Mouse (Mus musculus): ENCODE data around the gene Asrgl1. TPM values are rescaled to one million over a fixed set of nuclear protein-coding genes. Genes with fewer than 3 reads are reported as not detected.
"Not testable (repeated sequence)": the region's sequence is repeated elsewhere in the genome, so short reads cannot be mapped to it uniquely, and the experiment has no call there.

Gene Asrgl1
- polyA plus RNA-seq, 2 experiments = 3.5 to 8.8 TPM

GRCm38 (mm10) chr19:9097441-9097840 lies 38.0 kb downstream of the Asrgl1 start:
- H3K27ac ChIP-seq = no peak overlapping the region
- H3K27me3 ChIP-seq (ENCODE audit: control insufficient read depth, insufficient read depth, low read length) = no peaks in the 10 kb centered on the region
- WGBS (ENCODE audit: insufficient replicate concordance) = 74% methylated on average over 13 of the region's 13 CpGs
- no peak overlapping the region for H3K9ac ChIP-seq (replicated peaks)
- H3K36me3 ChIP-seq (replicated peaks; ENCODE audit: control insufficient read depth, insufficient read depth, low read depth) = no peaks in the 10 kb centered on the region
- no peak overlapping the region for H3K4me3 ChIP-seq (ENCODE audit: insufficient read depth in 1 of 2, low read depth in 2 of 2, low read length in 2 of 2)
- no peak overlapping the region for H3K4me2 ChIP-seq (ENCODE audit: low read depth)
- TF ChIP-seq EP300 (IDR thresholded peaks at IDR 0.05; ENCODE audit: low read depth) = no peak
- TF ChIP-seq CTCF (IDR thresholded peaks at IDR 0.05; ENCODE audit: low read depth) = no peak
- no peak for ATAC-seq (ENCODE audit: insufficient read depth)
- H3K9me3 ChIP-seq (ENCODE audit: control insufficient read depth, low read length) = no peaks in the 10 kb centered on the region
- no peaks in the 10 kb centered on the region for H3K4me1 ChIP-seq (replicated peaks; ENCODE audit: control insufficient read depth in 2 of 2, insufficient read depth in 2 of 2, low read length in 1 of 2)
- no peak for DNase-seq (ENCODE audit: low read depth in 3 of 3, low spot score in 3 of 3)

- H3K27ac ChIP-seq = no peak overlapping the region
- ATAC-seq (ENCODE audit: insufficient read depth) (no peak), DNase-seq (ENCODE audit: low read depth in 3 of 3, low spot score in 3 of 3) (no peak)
- H3K9me3 ChIP-seq (ENCODE audit: control insufficient read depth, low read length) = no peaks in the 10 kb centered on the region
- no peak overlapping the region for H3K9ac ChIP-seq (replicated peaks)
- WGBS (ENCODE audit: insufficient replicate concordance) = 56% methylated on average over 5 of the region's 5 CpGs
- no peaks in the 10 kb centered on the region for H3K27me3 ChIP-seq (ENCODE audit: control insufficient read depth, insufficient read depth, low read length)
- no peaks in the 10 kb centered on the region for H3K36me3 ChIP-seq (replicated peaks; ENCODE audit: control insufficient read depth, insufficient read depth, low read depth)
- no peak overlapping the region for H3K4me2 ChIP-seq (ENCODE audit: low read depth)
- H3K4me3 ChIP-seq (ENCODE audit: insufficient read depth in 1 of 2, low read depth in 2 of 2, low read length in 2 of 2) = no peak overlapping the region
- no peaks in the 10 kb centered on the region for H3K4me1 ChIP-seq (replicated peaks; ENCODE audit: control insufficient read depth in 2 of 2, insufficient read depth in 2 of 2, low read length in 1 of 2)
- no peak for TF ChIP-seq EP300 (IDR thresholded peaks at IDR 0.05; ENCODE audit: low read depth)
- TF ChIP-seq CTCF (IDR thresholded peaks at IDR 0.05; ENCODE audit: low read depth) = no peak
Observed at GRCm38 (mm10) chr19:9095111-9095510, 40.3 kb downstream of the Asrgl1 start.

GRCm38 (mm10) chr19:9090709-9091108 lies 44.7 kb downstream of the Asrgl1 start:
- no peaks in the 10 kb centered on the region for H3K4me1 ChIP-seq (replicated peaks; ENCODE audit: control insufficient read depth in 2 of 2, insufficient read depth in 2 of 2, low read length in 1 of 2)
- H3K36me3 ChIP-seq (replicated peaks; ENCODE audit: control insufficient read depth, insufficient read depth, low read depth) = no peaks in the 10 kb centered on the region
- DNase-seq (ENCODE audit: low read depth in 3 of 3, low spot score in 3 of 3) = no peak
- no peaks in the 10 kb centered on the region for H3K27me3 ChIP-seq (ENCODE audit: control insufficient read depth, insufficient read depth, low read length)
- H3K27ac ChIP-seq = no peak overlapping the region
- no peak overlapping the region for H3K4me2 ChIP-seq (ENCODE audit: low read depth)
- no peak for TF ChIP-seq CTCF (IDR thresholded peaks at IDR 0.05; ENCODE audit: low read depth)
- no peak for TF ChIP-seq EP300 (IDR thresholded peaks at IDR 0.05; ENCODE audit: low read depth)
- WGBS (ENCODE audit: insufficient replicate concordance) = 31% methylated on average over 2 of the region's 2 CpGs
- no peak overlapping the region for H3K9ac ChIP-seq (replicated peaks)
- ATAC-seq (ENCODE audit: insufficient read depth) = no peak
- no peaks in the 10 kb centered on the region for H3K9me3 ChIP-seq (ENCODE audit: control insufficient read depth, low read length)
- no peak overlapping the region for H3K4me3 ChIP-seq (ENCODE audit: insufficient read depth in 1 of 2, low read depth in 2 of 2, low read length in 2 of 2)

GRCm38 (mm10) chr19:9090191-9090590 lies 45.2 kb downstream of the Asrgl1 start:
- 42% methylated on average over 4 of the region's 4 CpGs for WGBS (ENCODE audit: insufficient replicate concordance)
- Histone ChIP-seq H3K27ac (no peak overlapping the region), H3K9ac (replicated peaks) (no peak overlapping the region), H3K4me1 (replicated peaks; ENCODE audit: control insufficient read depth in 2 of 2, insufficient read depth in 2 of 2, low read length in 1 of 2) (no peaks in the 10 kb centered on the region), H3K9me3 (ENCODE audit: control insufficient read depth, low read length) (no peaks in the 10 kb centered on the region), H3K36me3 (replicated peaks; ENCODE audit: control insufficient read depth, insufficient read depth, low read depth) (no peaks in the 10 kb centered on the region), H3K27me3 (ENCODE audit: control insufficient read depth, insufficient read depth, low read length) (no peaks in the 10 kb centered on the region), H3K4me2 (ENCODE audit: low read depth) (no peak overlapping the region), H3K4me3 (ENCODE audit: insufficient read depth in 1 of 2, low read depth in 2 of 2, low read length in 2 of 2) (no peak overlapping the region)
- DNase-seq (ENCODE audit: low read depth in 3 of 3, low spot score in 3 of 3) = no peak
- no peak for TF ChIP-seq CTCF (IDR thresholded peaks at IDR 0.05; ENCODE audit: low read depth)
- no peak for TF ChIP-seq EP300 (IDR thresholded peaks at IDR 0.05; ENCODE audit: low read depth)
- ATAC-seq (ENCODE audit: insufficient read depth) = no peak

- no peak within 1 kb of the TSS for H3K4me2 ChIP-seq (ENCODE audit: low read depth)
- no peak for TF ChIP-seq CTCF (IDR thresholded peaks at IDR 0.05; ENCODE audit: low read depth)
- no peak for TF ChIP-seq EP300 (IDR thresholded peaks at IDR 0.05; ENCODE audit: low read depth)
- H3K36me3 ChIP-seq (replicated peaks; ENCODE audit: control insufficient read depth, insufficient read depth, low read depth) = no peaks in the 10 kb centered on the region
- no peak for ATAC-seq (ENCODE audit: insufficient read depth)
- H3K4me1 ChIP-seq (replicated peaks; ENCODE audit: control insufficient read depth in 2 of 2, insufficient read depth in 2 of 2, low read length in 1 of 2) = no peaks in the 10 kb centered on the region
- 66% methylated on average over 4 of the region's 4 CpGs for WGBS (ENCODE audit: insufficient replicate concordance)
- H3K4me3 ChIP-seq (ENCODE audit: insufficient read depth in 1 of 2, low read depth in 2 of 2, low read length in 2 of 2) = no peak within 1 kb of the TSS
- no peaks in the 10 kb centered on the region for H3K9me3 ChIP-seq (ENCODE audit: control insufficient read depth, low read length)
- H3K9ac ChIP-seq (replicated peaks) = no peak within 1 kb of the TSS
- DNase-seq (ENCODE audit: low read depth in 3 of 3, low spot score in 3 of 3) = no peak
- H3K27ac ChIP-seq = no peak within 1 kb of the TSS
- H3K27me3 ChIP-seq (ENCODE audit: control insufficient read depth, insufficient read depth, low read length) = no peaks in the 10 kb centered on the region
Observed at GRCm38 (mm10) chr19:9087821-9088220, 47.6 kb downstream of the Asrgl1 start, which contains the start of gene Scgb1a1. Scgb1a1 (minus strand) TSS chr19:9087958.

GRCm38 (mm10) chr19:9083892-9084291 lies 51.5 kb downstream of the Asrgl1 start:
- not testable (repeated sequence) for H3K4me2 ChIP-seq (ENCODE audit: low read depth); H3K4me1 ChIP-seq (replicated peaks; ENCODE audit: control insufficient read depth in 2 of 2, insufficient read depth in 2 of 2, low read length in 1 of 2); H3K9ac ChIP-seq (replicated peaks); H3K9me3 ChIP-seq (ENCODE audit: control insufficient read depth, low read length); DNase-seq (ENCODE audit: low read depth in 3 of 3, low spot score in 3 of 3); H3K27me3 ChIP-seq (ENCODE audit: control insufficient read depth, insufficient read depth, low read length); ATAC-seq (ENCODE audit: insufficient read depth); H3K27ac ChIP-seq; H3K4me3 ChIP-seq (ENCODE audit: insufficient read depth in 1 of 2, low read depth in 2 of 2, low read length in 2 of 2); H3K36me3 ChIP-seq (replicated peaks; ENCODE audit: control insufficient read depth, insufficient read depth, low read depth)
- 28% methylated on average over 2 of the region's 2 CpGs for WGBS (ENCODE audit: insufficient replicate concordance)
